Mouse (Mus musculus) liver, adult 2 months (tissue): ENCODE results near the gene Zfp748.

Experiments
- CTCF ChIP-seq: fragments of 200-500 bp; IDR thresholded peaks from 2 replicates; pipeline ENCODE4 v1.5.1; 2011; ENCODE audit warnings: low read depth, low read length, control low read depth
- POLR2A ChIP-seq: fragments of 200-500 bp; IDR thresholded peaks from 2 replicates; pipeline ENCODE4 v1.6.1; 2011; ENCODE audit warnings: low read length, control low read depth; ENCODE audit not compliant: insufficient read depth; ENCODE audit errors: extremely low read depth

DNA sequence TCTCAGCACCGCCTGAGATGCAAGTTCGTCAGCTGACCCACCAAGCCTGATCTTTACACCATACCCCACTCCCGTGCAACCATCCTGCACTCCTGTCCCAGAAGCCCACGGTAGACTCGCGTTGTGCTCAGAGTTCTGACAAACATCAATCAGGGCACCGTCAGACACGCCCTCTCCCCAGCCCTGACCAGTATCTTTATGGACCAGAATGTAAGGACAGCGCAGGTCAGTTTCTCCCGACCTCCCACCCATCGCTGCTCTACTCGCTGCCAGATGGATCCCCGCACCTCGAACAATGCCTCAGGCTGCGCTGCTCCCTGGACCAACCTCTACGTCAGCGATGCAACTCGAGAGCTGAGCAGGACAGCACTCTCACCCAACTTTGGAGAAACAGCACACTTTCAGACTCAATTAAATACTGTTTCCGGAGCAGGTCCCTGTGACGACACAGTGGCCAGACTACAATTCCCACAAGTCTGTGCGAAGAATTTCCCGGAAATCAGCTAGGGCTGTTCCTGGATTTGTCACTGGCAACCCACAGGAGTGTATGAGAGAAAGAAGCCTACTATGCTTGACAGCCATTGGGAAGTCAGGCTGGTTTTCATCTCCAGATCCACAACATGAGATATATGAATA is 53.4 kb downstream of the Zfp748 start, which contains the start of gene Zfp58:
- no peak for TF ChIP-seq CTCF
- TF ChIP-seq POLR2A = no peak
